15 mouse cellular contexts compared by ENCODE assay signal in the genomic region with DNA sequence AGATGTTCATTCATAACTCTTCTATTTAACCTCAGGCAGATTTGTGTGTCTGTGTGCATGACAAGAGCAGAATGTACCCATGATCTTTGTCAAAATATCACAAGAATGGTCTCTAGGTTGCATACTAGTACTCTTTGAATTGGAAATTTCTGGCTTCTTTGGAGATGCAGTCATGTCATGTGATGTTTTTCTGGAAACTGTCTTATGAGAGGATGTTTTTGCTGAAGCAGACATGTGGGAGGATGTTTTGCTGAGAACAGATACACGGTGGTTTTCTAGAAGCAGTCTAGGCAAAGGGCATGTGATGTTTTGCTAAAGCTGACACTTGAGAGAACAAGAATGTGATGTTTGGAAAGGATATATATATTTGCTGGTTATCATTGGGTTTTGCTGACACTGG.
"Had no signal": no experiment of that assay in that cellular context is flagged by ENCODE, and none has a peak within 500 bp of the region (broad histone marks: within the 10 kb centered on the region; RNA-seq: fewer than 3 reads in every experiment).

No protein-coding gene starts in this region.

- H3K36me3 ChIP-seq: limb, embryonic 12.5 days; liver, embryonic 13.5 days; lung, embryonic 15.5 days; midbrain, embryonic 10.5 days; neural tube, embryonic 12.5 days had no signal

- H3K27me3 ChIP-seq: limb, embryonic 12.5 days; liver, embryonic 13.5 days; lung, embryonic 15.5 days; neural tube, embryonic 12.5 days had no signal

- DNase-seq: kidney, adult 9 months; kidney, postnatal 10 days; kidney, postnatal 4 days; liver; liver, embryonic 13.5 days; liver, postnatal 0 days; lung, postnatal 36 days; midbrain, embryonic 14.5 days; retina, postnatal 1 day; thymus, adult 2 months; thymus, postnatal 25 days had no signal
